Mouse (Mus musculus) neural tube, embryonic 13.5 days (tissue): Measurements from ENCODE around the gene Lix1l. TPM values are rescaled to one million over a fixed set of nuclear protein-coding genes. Genes with fewer than 3 reads are reported as not detected.
A peak's percentile ranks its signal among the peaks of the same experiment; 100 is the strongest.

ENCODE experiments used
- ATAC-seq: fragments of 200-750 bp; cut with Nextera tagmentation; 2 replicates; pipeline ENCODE4 v1.8.0; 2017; ENCODE audit warnings: low read depth, mild to moderate bottlenecking, moderate TSS enrichment, moderate library complexity
- H3K27ac ChIP-seq: fragments of 300-500 bp; sonication (generic); replicated peaks from 2 replicates; pipeline ENCODE4 v1.5.1; 2015; ENCODE audit warnings: moderate library complexity, mild to moderate bottlenecking, inconsistent platforms
- H3K27me3 ChIP-seq: fragments of 300-500 bp; sonication (generic); 2 replicates; pipeline ENCODE4 v1.6.1; 2015; ENCODE audit warnings: mild to moderate bottlenecking, inconsistent platforms
- H3K36me3 ChIP-seq: fragments of 300-500 bp; sonication (generic); 2 replicates; pipeline ENCODE4 v1.6.1; 2015; ENCODE audit warnings: mild to moderate bottlenecking, inconsistent platforms
- H3K4me1 ChIP-seq: fragments of 300-500 bp; sonication (generic); replicated peaks from 2 replicates; pipeline ENCODE4 v1.6.1; 2015; ENCODE audit warnings: inconsistent platforms
- H3K4me2 ChIP-seq: fragments of 300-500 bp; sonication (generic); 2 replicates; pipeline ENCODE4 v1.6.1; 2015; ENCODE audit warnings: inconsistent platforms, mild to moderate bottlenecking, moderate library complexity
- H3K4me3 ChIP-seq: fragments of 300-500 bp; sonication (generic); 2 replicates; pipeline ENCODE4 v1.5.1; 2015; ENCODE audit warnings: mild to moderate bottlenecking, inconsistent platforms
- H3K9ac ChIP-seq: fragments of 300-500 bp; sonication (generic); 2 replicates; pipeline ENCODE4 v1.6.1; 2015; ENCODE audit warnings: moderate library complexity, mild to moderate bottlenecking, inconsistent platforms
- H3K9me3 ChIP-seq: fragments of 300-500 bp; sonication (generic); 2 replicates; pipeline ENCODE4 v1.6.1; 2016; ENCODE audit warnings: inconsistent platforms
- WGBS: fragments of 180-500 bp; shearing (Covaris S2); methylation state at CpG from one replicate; pipeline ENCODE4 v1.1.7; 2015; 5-methylcytosine and 5-hydroxymethylcytosine counted together
- polyA plus RNA-seq: library from polyadenylated mRNA; unstranded; fragments of >200 nt; fragmentation: Nextera tagmentation; extraction: Ambion mirVana; gene quantifications from 2 replicates; pipeline ENCODE4 v1.2.1, GENCODE M21; 2015

Gene Lix1l
- polyA plus RNA-seq, 1 experiment from 2014 or later: 7.6 TPM

- peak overlapping the region; percentile 85 for H3K4me3 ChIP-seq
- peak overlapping the region; percentile 85 for H3K9ac ChIP-seq
- ATAC-seq: no peak
- peaks cover 21% of the 10 kb centered on the region for H3K36me3 ChIP-seq
- no peaks in the 10 kb centered on the region for H3K9me3 ChIP-seq
- peak overlapping the region; percentile 89 for H3K4me2 ChIP-seq
- 85% methylated on average over 12 of the region's 12 CpGs for WGBS
- 0 out of 2 replicates have a peak overlapping the region, but pooled peaks have one; percentile 79 for H3K27ac ChIP-seq
- peaks cover 77% of the 10 kb centered on the region for H3K4me1 ChIP-seq
- no peaks in the 10 kb centered on the region for H3K27me3 ChIP-seq
Measured at GRCm38 (mm10) chr3:96559398-96559910, 41.5 kb upstream of the Lix1l start.

- no peaks in the 10 kb centered on the region for H3K27me3 ChIP-seq
- H3K9ac ChIP-seq: peak overlapping the region; percentile 85
- 86% methylated on average over 23 of the region's 23 CpGs for WGBS
- peaks cover 70% of the 10 kb centered on the region for H3K4me1 ChIP-seq
- H3K36me3 ChIP-seq: peaks cover 21% of the 10 kb centered on the region
- H3K4me2 ChIP-seq: peak overlapping the region; percentile 89
- peak overlapping the region; percentile 59 for H3K27ac ChIP-seq
- no peak for ATAC-seq
- no peaks in the 10 kb centered on the region for H3K9me3 ChIP-seq
- peak overlapping the region; percentile 85 for H3K4me3 ChIP-seq
Measured at GRCm38 (mm10) chr3:96559911-96560850, 40.8 kb upstream of the Lix1l start.

GRCm38 (mm10) chr3:96560881-96561668, 39.9 kb upstream of the Lix1l start:
- Histone ChIP-seq H3K9me3 (no peaks in the 10 kb centered on the region), H3K36me3 (peaks cover 21% of the 10 kb centered on the region), H3K4me2 (peak overlapping the region; percentile 89), H3K4me1 (peaks cover 61% of the 10 kb centered on the region), H3K27me3 (no peaks in the 10 kb centered on the region), H3K27ac (peak overlapping the region; percentile 59), H3K4me3 (peak overlapping the region; percentile 85), H3K9ac (peak overlapping the region; percentile 85; the same call in 1 of the 2 replicates)
- 74% methylated on average over 9 of the region's 9 CpGs for whole genome bisulfite sequencing
- no peak for ATAC-seq

GRCm38 (mm10) chr3:96561946-96562681, 38.8 kb upstream of the Lix1l start:
- H3K9me3 ChIP-seq: no peaks in the 10 kb centered on the region
- H3K27me3 ChIP-seq: no peaks in the 10 kb centered on the region
- 0 out of 2 replicates have a peak overlapping the region, but pooled peaks have one; percentile 9 for H3K27ac ChIP-seq
- peaks cover 51% of the 10 kb centered on the region for H3K4me1 ChIP-seq
- WGBS: 51% methylated on average over 10 of the region's 10 CpGs
- peaks cover 21% of the 10 kb centered on the region for H3K36me3 ChIP-seq
- no peak overlapping the region for H3K9ac ChIP-seq
- no peak for ATAC-seq
- peak overlapping the region; percentile 89 for H3K4me2 ChIP-seq
- H3K4me3 ChIP-seq: peak overlapping the region; percentile 85; the same call in 1 of the 2 replicates

- no peak overlapping the region for H3K4me3 ChIP-seq
- 94% methylated on average over 8 of the region's 8 CpGs for WGBS
Measured at GRCm38 (mm10) chr3:96563267-96563666, 37.7 kb upstream of the Lix1l start.

DNA sequence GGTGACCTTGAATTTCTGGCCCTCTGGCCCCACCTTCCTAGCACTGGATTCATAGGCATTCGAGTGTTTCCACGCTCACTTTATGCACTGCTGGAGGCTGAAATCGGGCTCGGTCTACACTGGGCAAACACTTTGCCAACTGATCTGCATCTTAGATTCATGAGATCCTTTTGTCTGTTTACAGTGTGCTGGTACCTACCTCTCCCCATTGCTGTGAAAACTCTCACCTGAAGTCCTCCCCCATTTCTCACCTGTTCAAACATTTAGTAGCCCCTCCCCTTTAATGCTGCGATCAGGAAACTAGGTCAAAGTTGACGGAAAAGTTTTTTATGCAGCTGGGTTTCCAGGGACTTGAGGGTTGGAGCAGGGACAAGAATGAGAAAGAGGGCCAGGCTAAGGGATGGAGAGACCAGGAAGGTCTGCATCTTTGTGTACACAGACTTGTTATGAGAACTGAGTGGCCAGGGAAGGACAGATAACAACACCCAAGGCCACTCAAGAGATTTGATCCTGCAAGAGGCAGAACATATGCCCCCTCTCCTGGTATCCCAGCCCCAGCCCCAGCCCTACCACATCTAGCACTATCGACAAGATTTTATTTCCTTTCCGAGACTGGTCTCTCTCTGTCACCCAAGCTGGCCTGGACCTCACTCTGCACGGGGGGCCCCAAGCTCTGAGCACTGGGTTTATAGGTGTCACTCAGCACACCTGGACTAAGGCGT, 36.9 kb upstream of the Lix1l start:
- peak overlapping the region; percentile 52; the same call in 1 of the 2 replicates for H3K27ac ChIP-seq
- ATAC-seq: no peak
- WGBS: 73% methylated on average over 10 of the region's 10 CpGs

More at GRCm38 (mm10) chr3:96563267-96563666, 37.7 kb upstream of the Lix1l start:
- Histone ChIP-seq H3K36me3 (peaks cover 21% of the 10 kb centered on the region), H3K4me2 (no peak overlapping the region), H3K4me1 (peaks cover 49% of the 10 kb centered on the region), H3K27ac (no peak overlapping the region), H3K27me3 (no peaks in the 10 kb centered on the region), H3K9me3 (no peaks in the 10 kb centered on the region), H3K9ac (no peak overlapping the region)
- ATAC-seq: no peak

DNA sequence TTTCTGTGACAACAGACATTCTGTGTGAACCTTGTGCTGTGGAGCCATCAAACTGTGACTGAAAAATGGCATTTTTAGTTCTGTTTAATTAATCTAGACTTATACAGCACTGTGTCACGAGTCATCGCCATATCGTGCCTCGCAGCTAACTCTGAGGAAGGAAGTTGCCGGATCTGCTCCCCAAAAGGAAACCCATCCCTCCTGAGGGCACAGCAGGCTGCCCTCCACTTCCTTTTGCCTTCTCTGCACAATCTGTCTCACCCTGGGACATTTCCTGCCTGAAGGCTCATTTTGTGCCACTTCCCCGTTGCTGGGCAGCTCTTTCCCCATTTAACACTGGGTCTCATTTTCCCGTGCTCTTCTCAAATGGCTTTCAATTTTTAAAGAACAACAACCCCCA, 36.3 kb upstream of the Lix1l start:
- H3K9me3 ChIP-seq: no peaks in the 10 kb centered on the region
- peak overlapping the region; percentile 52 for H3K27ac ChIP-seq
- H3K4me2 ChIP-seq: no peak overlapping the region
- no peak overlapping the region for H3K9ac ChIP-seq
- peaks cover 36% of the 10 kb centered on the region for H3K4me1 ChIP-seq
- no peak for ATAC-seq
- WGBS: 64% methylated on average over 7 of the region's 7 CpGs
- no peaks in the 10 kb centered on the region for H3K27me3 ChIP-seq
- H3K4me3 ChIP-seq: no peak overlapping the region
- peaks cover 18% of the 10 kb centered on the region for H3K36me3 ChIP-seq

More for the DNA sequence above, 36.9 kb upstream of the Lix1l start:
- Histone ChIP-seq H3K4me2 (no peak overlapping the region), H3K9ac (no peak overlapping the region), H3K4me3 (no peak overlapping the region), H3K4me1 (peaks cover 41% of the 10 kb centered on the region), H3K27me3 (no peaks in the 10 kb centered on the region), H3K36me3 (peaks cover 21% of the 10 kb centered on the region), H3K9me3 (no peaks in the 10 kb centered on the region)

DNA sequence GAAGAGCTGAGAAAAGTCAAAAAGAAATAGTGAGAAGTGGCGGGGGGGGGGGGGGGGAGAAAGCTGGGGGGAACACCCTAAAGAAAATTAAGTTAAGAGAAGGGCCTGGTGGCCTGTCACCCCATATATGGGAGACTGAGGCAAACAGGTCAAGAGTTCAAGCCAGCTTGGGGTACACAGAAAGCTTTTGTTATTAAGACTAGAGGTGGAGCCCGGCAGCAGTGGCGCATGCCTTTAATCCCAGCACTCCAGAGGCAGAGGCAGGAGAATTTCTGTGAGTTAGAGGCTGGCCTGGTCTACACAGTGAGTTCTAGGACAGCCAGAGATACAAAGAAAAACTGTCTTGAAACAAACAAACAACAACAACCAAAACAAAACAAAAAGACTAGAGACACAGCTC, 35.8 kb upstream of the Lix1l start:
- Histone ChIP-seq H3K9ac (no peak overlapping the region), H3K27me3 (no peaks in the 10 kb centered on the region), H3K4me2 (no peak overlapping the region), H3K9me3 (no peaks in the 10 kb centered on the region), H3K4me1 (peaks cover 31% of the 10 kb centered on the region), H3K36me3 (peaks cover 14% of the 10 kb centered on the region), H3K27ac (peak overlapping the region; percentile 34; the same call in 1 of the 2 replicates), H3K4me3 (no peak overlapping the region)
- ATAC-seq: no peak
- WGBS: 78% methylated on average over 3 of the region's 3 CpGs

DNA sequence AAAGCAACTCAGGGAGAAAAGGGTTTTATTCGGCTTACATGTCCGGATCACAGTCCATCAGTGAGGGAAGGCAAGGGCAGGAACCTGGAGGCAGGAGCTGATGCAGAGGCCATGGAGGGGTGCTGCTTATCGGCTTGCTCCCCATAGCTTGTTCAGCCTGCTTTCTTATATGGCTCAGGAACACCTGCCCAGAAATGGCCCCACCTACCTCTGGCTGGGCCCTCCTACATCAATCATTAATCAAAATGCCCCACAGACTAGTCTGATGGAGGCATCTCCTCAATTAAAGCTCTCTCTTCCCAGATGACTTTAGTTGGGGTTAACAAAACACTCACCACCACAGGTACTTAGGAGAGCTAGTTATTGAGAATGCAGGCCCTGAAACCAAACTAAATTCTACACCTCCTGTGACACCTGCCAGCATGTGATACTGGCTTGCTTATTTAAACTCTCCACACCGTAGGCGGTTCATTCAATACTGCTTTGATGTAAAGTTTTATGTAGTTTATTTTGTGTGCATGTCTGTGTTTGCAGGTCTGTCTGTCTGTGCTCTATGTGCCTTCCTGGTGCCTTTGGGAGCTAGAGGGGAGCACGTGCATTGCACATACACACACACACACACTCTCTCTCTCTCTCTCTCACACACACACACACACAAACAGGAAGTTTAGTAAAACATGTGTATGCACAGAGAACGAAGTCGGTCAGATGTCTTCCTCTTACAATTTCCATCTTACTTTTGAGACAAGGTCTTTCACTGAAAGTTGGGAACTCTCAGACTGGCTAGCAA, 34.1 kb upstream of the Lix1l start:
- Histone ChIP-seq H3K4me3 (no peak overlapping the region), H3K4me2 (no peak overlapping the region), H3K9me3 (no peaks in the 10 kb centered on the region), H3K36me3 (no peaks in the 10 kb centered on the region), H3K27me3 (no peaks in the 10 kb centered on the region), H3K9ac (no peak overlapping the region), H3K4me1 (peaks cover 13% of the 10 kb centered on the region), H3K27ac (no peak overlapping the region)
- ATAC-seq: no peak
- 87% methylated on average over 8 of the region's 8 CpGs for WGBS

DNA sequence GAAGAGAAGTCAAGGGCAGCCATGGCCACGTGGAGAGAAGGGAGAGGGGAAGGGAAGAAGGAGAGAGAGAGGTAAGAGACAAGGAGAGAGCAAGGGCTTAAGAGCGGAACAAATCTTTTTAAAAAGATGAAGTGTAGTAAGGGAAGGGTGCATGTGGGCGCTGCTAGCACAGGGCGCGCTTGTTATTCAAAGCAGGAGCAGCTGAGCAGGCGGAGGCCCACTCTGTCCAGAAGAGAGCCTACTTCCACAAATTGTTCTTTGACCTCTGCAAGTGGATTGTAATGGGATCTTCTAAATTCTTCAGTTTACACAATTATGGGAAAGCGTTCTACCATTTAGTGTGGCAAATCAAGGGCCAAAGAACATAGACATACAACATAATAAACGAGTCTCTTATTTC, 32.3 kb upstream of the Lix1l start:
- H3K9me3 ChIP-seq: no peaks in the 10 kb centered on the region
- H3K27me3 ChIP-seq: no peaks in the 10 kb centered on the region
- no peak overlapping the region for H3K4me2 ChIP-seq
- no peak for ATAC-seq
- no peak overlapping the region for H3K9ac ChIP-seq
- WGBS: 70% methylated on average over 8 of the region's 8 CpGs
- H3K36me3 ChIP-seq: no peaks in the 10 kb centered on the region
- H3K27ac ChIP-seq: no peak overlapping the region
- H3K4me1 ChIP-seq: 0 out of 2 replicates have a peak, but pooled peaks cover 8% of the 10 kb centered on the region
- no peak overlapping the region for H3K4me3 ChIP-seq
